Mouse (Mus musculus) lung, postnatal 4 days (tissue): ENCODE data around the gene Slc12a3.
A peak's percentile ranks its signal among the peaks of the same experiment; 100 is the strongest.

Experiments used
- DNase-seq, 2 experiments: peaks; one replicate each; pipeline ENCODE4 v3.0.0; 2021

Slc12a3 gene

DNA sequence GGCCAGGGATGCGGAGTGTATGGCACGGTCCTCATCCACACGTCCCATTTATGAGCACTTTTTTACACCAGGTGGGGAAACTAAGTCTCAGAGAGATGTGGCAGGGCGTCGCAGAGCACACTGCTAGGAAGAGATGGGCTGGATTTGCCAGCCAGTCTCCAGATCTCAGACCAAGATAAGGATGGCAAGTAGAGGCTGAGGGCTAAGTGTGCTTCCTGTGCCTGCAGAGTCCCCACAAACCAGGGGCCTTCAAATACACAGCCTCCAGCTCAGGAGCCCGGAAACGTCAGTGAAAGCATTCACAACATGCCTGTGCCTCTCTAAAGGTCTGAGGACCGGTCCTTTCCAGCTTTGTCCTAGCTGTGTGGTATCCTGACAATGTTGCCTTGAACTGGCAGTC lies 8.6 kb downstream of the Slc12a3 start:
- DNase-seq: no peak

DNA sequence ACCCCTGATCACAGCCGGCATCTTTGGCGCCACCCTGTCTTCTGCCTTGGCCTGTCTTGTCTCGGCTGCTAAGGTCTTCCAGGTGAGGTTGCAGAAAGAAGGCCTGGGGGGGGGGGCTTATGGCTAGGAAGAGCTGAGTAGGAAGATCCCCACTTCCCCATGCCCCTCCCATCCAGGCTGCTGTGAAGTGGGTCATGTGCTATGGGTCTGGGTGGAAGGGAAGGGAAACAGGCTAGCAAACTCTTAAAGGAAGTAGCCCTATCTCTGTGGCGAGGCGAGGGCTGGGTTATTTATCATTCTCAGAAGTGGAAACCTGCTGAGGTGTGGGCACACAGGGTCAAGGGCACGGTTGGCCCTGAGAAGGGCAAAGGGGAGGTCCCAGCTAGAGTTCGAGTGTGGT lies 11.8 kb downstream of the Slc12a3 start:
- DNase-seq: no peak

GRCm38 (mm10) chr8:94342691-94343090 lies 13.7 kb downstream of the Slc12a3 start:
- DNase-seq: no peak

DNA sequence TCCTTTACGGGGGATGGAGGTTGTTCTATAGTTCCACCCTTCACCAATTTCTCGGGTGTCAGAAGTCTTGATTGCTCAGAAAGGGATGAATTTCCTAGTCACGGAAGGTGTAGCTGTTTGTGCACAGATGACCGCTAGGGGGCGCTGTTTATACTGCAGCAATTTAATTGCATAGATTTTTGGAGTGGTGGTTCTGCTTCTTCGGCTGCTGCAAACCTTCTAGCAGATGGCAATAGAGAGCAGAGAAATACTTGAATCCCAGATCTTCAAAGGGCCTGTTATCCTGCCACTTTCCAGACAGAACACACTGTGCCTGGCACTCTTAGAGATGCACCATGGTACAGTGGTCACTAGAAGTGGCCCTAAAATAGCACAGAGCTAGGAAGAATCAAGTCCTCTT lies 14.3 kb downstream of the Slc12a3 start:
- DNase-seq: peak; percentile 60 to 85

- DNase-seq: no peak
Measured at GRCm38 (mm10) chr8:94343778-94344320, 14.8 kb downstream of the Slc12a3 start.

- no peak for DNase-seq
Measured at GRCm38 (mm10) chr8:94345657-94346056, 16.7 kb downstream of the Slc12a3 start.

GRCm38 (mm10) chr8:94346264-94346663 lies 17.3 kb downstream of the Slc12a3 start:
- DNase-seq: no peak

DNA sequence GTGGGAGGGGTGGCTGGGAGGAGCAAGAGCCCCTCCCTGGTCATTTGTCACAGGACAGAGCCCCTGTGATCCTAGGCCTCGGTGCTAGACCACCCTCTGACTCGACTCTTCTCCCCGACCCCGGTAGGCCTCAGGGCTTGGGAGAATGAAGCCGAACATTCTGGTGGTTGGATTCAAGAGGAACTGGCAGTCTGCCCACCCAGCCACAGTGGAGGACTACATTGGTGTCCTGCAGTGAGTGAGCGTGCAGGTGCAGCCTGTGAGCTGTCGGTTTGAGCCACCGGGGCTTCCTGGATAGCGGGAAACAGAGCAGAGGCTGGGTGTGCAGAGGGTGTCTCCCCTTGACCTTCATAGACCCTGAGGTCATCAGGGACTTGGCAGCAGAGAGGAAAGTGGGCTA lies 19.4 kb downstream of the Slc12a3 start:
- DNase-seq: peak; percentile 47 to 61

- DNase-seq: peak; percentile 43 to 45
Measured at GRCm38 (mm10) chr8:94354069-94354531, 25.1 kb downstream of the Slc12a3 start.

- DNase-seq: peak; percentile 63 to 83
Measured at GRCm38 (mm10) chr8:94354571-94354970, 25.6 kb downstream of the Slc12a3 start.

- no peak for DNase-seq
Measured at GRCm38 (mm10) chr8:94357220-94357619, 28.2 kb downstream of the Slc12a3 start.

DNA sequence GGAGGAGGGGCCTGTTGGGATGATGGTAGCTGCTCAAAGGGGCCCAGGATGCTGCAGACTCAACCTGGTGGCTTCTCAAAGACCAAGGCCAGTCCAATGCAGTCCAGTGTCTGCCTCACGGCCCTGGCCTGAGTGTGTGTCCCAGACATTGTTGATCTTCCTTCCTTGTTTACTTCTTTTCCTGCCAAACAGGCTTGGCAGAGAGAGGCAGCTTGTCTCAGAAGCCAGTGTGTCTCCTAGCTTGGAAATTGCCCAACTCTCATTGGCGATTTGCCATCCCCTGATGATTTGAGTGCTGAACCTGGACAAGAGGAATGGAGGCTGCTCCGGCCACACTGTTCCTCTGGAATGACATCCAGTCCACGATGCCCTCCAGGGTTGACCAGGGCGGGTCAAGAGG lies 29.5 kb downstream of the Slc12a3 start:
- DNase-seq: peak; percentile 84 to 88

DNA sequence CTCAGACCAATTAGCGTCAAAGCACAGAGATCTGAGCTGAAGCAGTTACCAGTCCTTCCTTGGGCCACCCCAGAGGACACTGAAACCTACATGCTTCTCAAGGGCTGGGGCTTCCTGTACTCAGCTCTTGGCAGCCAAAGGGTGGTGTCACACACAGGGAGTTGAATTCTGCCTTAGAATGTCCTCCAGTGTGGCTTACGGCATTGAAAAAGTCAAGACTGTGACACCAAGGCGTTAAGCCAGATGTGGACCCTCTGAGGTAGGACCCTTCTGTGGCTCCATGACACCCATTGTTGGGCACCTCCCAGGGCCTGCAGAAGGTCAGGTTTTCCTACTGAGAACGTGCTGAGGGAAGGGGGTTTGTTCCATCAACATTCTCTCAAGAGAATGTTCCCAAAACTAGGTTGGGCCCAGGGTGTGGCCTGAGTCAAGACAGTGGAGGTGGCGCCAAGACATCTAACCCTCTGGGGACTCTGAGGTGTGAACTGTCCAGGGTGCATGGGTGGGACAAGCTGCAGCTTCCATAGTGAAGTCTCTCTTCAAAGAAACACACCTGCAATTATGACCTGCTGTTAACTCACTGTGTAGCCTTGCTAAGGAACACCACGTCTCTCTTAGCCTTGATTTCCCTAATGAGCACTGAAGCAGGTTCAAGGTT lies 32.9 kb downstream of the Slc12a3 start:
- DNase-seq: no peak

DNA sequence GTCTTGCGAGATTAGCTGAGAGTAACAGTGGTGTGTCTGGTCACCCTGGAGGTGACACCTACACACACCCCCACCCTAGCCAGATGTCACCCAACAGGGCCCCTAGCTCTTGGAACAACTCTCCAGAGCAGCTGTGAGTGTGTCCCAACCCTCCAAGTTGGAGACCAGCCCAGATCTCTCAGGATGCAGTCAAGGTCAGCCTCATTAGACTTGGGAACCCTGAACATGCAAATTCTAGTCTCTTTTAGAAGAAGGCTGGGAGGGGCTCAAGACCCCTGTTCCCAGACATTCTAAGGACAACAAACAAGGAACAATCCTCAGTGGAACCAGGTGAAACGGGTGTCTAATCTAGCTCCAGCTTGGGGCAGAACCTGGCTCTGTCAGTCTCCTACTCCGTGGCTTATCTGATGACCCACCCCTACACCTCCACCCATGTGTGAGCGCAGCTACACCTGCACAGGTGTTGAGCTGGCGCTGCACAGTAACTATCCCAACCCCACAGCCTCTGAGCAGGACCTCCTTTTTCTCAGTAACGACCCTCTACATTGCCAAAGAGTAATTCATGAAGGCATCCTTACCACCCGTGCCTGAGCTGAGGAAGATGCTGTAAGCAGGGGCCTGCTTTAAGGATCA lies 33.7 kb downstream of the Slc12a3 start:
- DNase-seq: peak; percentile 61 to 80

DNA sequence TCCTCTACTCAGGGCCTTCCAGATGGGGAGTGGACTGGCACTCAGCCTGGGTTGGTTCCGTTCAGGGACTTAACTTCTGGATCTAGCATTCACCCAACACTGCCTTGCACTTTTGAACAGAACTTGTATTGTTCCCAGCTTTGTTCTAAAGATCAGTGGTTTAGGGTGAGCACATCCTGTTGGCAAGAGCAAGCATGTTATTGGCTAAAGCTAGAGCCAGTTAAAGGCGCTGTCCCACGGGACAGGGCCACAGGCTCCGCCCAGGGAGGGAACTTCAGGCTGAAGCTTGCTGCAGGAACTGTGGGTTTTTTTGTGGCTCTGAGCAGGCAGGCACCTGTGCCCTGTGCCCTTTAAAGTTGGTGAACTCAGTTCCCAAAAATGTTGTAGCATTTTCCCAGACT lies 34.3 kb downstream of the Slc12a3 start:
- peak; percentile 83 to 89 for DNase-seq

DNA sequence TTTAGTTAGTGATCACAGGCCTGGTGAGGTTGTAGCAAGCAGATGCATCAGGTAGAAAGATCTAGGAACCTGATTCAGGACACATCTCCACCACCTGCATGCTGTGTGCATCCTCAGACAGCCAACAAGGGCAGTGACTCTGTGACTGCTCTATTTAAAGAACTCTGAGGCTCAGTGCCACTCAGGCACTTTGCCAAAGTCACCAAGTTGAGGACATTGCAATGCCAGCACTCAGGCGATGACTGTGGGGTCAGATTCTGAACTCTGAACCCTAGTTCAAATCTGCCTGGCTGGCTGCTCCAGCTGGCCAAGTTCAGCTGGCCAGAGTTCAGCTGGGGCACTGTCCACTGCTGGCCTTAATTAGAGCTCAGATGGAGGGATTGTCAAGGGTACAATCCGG lies 34.9 kb downstream of the Slc12a3 start:
- peak; percentile 60 to 65 for DNase-seq

- no peak for DNase-seq
Measured at GRCm38 (mm10) chr8:94364686-94365312, 35.8 kb downstream of the Slc12a3 start.

DNA sequence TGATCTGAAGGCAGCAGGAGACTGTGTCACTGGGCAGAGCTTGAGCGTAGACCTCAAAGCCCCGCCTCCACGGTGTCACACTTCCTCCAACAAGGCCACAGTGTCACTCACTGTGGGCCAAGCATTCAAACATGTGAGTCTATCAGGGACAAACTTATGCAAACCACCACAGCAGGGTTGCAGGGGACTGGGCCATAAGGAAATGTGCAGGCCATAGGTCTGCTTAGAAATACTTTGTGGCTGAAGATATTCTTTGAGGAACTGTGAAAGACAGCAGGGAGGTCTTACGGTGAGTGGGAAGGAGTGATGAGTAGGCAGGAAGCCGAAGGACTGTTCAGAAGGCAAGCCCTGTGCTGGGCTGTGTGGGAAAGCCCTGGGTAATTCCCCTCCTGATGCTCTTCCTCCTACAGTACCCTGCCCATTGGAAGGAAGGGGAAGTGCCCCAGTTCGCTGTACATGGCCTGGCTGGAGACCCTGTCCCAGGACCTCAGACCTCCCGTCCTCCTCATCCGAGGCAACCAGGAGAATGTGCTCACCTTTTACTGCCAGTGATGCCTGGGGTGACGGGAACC lies 36.5 kb downstream of the Slc12a3 start:
- DNase-seq: peak; percentile 70 to 72

- DNase-seq: no peak
Measured at GRCm38 (mm10) chr8:94370839-94371238, 41.8 kb downstream of the Slc12a3 start.

DNA sequence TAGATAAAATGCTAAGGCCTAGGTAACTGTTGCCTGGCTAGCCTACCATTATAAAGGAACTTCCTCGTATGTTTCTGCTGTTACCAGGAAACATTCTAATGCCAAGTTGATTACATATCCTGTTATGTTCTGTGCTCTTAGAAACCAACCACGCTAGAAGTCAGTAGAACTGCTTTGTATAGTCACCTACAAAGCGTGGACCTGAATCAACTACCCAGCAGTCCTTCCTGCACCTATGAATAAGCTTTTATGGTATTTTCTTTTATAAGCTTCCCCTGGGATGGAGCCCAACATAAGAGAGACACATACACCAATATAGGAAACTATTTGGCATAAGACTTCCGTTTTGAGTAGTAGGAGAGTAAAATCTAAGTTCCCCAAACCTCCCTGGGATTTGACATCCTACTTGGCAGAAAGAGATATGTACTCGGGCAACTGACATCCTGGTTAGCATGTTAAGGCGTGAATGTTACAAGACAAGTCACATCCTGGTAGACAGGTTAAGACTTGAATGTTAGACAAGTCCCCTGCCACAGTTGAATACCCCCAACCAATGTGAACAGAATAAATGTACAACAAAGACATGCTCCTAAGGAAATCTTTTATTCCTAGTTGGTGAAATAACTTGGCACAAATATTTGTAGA lies 44.1 kb downstream of the Slc12a3 start:
- no peak for DNase-seq

GRCm38 (mm10) chr8:94375551-94375991 lies 46.6 kb downstream of the Slc12a3 start:
- no peak for DNase-seq

- DNase-seq: no peak
Measured at GRCm38 (mm10) chr8:94376176-94376575, 47.2 kb downstream of the Slc12a3 start.

DNA sequence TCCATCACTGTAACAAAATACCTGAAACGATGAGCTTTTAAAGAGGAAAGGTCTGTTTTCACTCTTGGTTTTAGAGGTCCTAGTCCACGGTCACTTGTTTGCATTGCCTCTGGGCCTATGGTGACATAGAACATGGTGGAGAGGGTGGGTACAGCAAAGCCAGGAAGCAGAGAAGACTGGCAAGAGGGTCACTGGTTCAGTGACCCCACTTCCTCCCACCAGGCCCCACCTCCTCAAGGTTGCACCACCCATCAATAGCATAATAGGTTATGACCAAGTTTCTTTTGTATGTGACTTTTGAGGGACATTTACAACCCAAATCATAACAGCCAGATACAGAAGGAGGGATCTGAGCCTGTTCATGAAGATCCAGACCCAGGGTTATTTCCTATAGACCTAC lies 47.6 kb downstream of the Slc12a3 start:
- DNase-seq: no peak
